Mouse (Mus musculus): ENCODE measurements around the gene Fgd6.

Fgd6 gene

GRCm38 (mm10) chr10:94093534-94093933 lies 57.7 kb downstream of the Fgd6 start:
- DNase-seq (ENCODE audit: extremely low spot score), result no peak

GRCm38 (mm10) chr10:94095743-94096465 lies 60.1 kb downstream of the Fgd6 start:
- no peak for DNase-seq (ENCODE audit: extremely low spot score)

- no peak for DNase-seq (ENCODE audit: extremely low spot score)
Measured at GRCm38 (mm10) chr10:94097081-94097845, 61.5 kb downstream of the Fgd6 start.

- DNase-seq (ENCODE audit: extremely low spot score), result no peak
Measured at GRCm38 (mm10) chr10:94098100-94098499, 62.3 kb downstream of the Fgd6 start.

- DNase-seq (ENCODE audit: extremely low spot score), result no peak
Measured at GRCm38 (mm10) chr10:94105498-94105897, 69.7 kb downstream of the Fgd6 start.

GRCm38 (mm10) chr10:94107168-94107567 lies 71.4 kb downstream of the Fgd6 start:
- DNase-seq (ENCODE audit: extremely low spot score), result no peak

GRCm38 (mm10) chr10:94107607-94108006 lies 71.8 kb downstream of the Fgd6 start:
- no peak for DNase-seq (ENCODE audit: extremely low spot score)

GRCm38 (mm10) chr10:94108791-94109190 lies 73.0 kb downstream of the Fgd6 start:
- DNase-seq (ENCODE audit: extremely low spot score), result no peak

GRCm38 (mm10) chr10:94110834-94111754 lies 75.3 kb downstream of the Fgd6 start:
- no peak for DNase-seq (ENCODE audit: extremely low spot score)

- no peak for DNase-seq (ENCODE audit: extremely low spot score)
Measured at GRCm38 (mm10) chr10:94112207-94112606, 76.4 kb downstream of the Fgd6 start.

GRCm38 (mm10) chr10:94115893-94116599 lies 80.2 kb downstream of the Fgd6 start:
- peak; percentile 72 for DNase-seq (ENCODE audit: extremely low spot score)

- no peak for DNase-seq (ENCODE audit: extremely low spot score)
Measured at GRCm38 (mm10) chr10:94116781-94117340, 81.1 kb downstream of the Fgd6 start.

- no peak for DNase-seq (ENCODE audit: extremely low spot score)
Measured at GRCm38 (mm10) chr10:94117916-94118315, 82.1 kb downstream of the Fgd6 start.

GRCm38 (mm10) chr10:94118993-94119392 lies 83.2 kb downstream of the Fgd6 start:
- DNase-seq (ENCODE audit: extremely low spot score), result no peak

- no peak for DNase-seq (ENCODE audit: extremely low spot score)
Measured at GRCm38 (mm10) chr10:94120676-94121075, 84.9 kb downstream of the Fgd6 start.

- DNase-seq (ENCODE audit: extremely low spot score), result no peak
Measured at GRCm38 (mm10) chr10:94122595-94122994, 86.8 kb downstream of the Fgd6 start.

GRCm38 (mm10) chr10:94123581-94123980 lies 87.8 kb downstream of the Fgd6 start:
- DNase-seq (ENCODE audit: extremely low spot score), result no peak

GRCm38 (mm10) chr10:94124376-94124775 lies 88.6 kb downstream of the Fgd6 start:
- DNase-seq (ENCODE audit: extremely low spot score), result no peak

- no peak for DNase-seq (ENCODE audit: extremely low spot score)
Measured at GRCm38 (mm10) chr10:94129680-94130119, 93.9 kb downstream of the Fgd6 start.

- DNase-seq (ENCODE audit: extremely low spot score), result no peak
Measured at GRCm38 (mm10) chr10:94133081-94133480, 97.3 kb downstream of the Fgd6 start.

GRCm38 (mm10) chr10:94133674-94134073 lies 97.9 kb downstream of the Fgd6 start:
- no peak for DNase-seq (ENCODE audit: extremely low spot score)

Measured in embryo, embryonic 9.5 days (tissue).